Mouse (Mus musculus) layer of hippocampus, adult 2 months (tissue): ENCODE results near the gene Helz. TPM values are rescaled to one million over a fixed set of nuclear protein-coding genes. Genes with fewer than 3 reads are reported as not detected.
"Not testable (repeated sequence)": the region's sequence is repeated elsewhere in the genome, so short reads cannot be mapped to it uniquely, and the experiment has no call there.

ENCODE experiments used
- DNase-seq, 2 experiments: peaks; one replicate each; pipeline ENCODE4 v3.0.0; 2022; ENCODE audit warnings: low spot score in 2 of 2
- H3K27ac ChIP-seq: fragments of 200-600 bp; 2 replicates; pipeline ENCODE4 v1.8.1; 2022
- H3K4me3 ChIP-seq: fragments of 200-600 bp; 2 replicates; pipeline ENCODE4 v1.8.1; 2022; ENCODE audit warnings: mild to moderate bottlenecking
- CTCF ChIP-seq: fragments of 200-600 bp; conservative IDR thresholded peaks from 2 replicates; pipeline ENCODE4 v1.8.1; 2022; ENCODE audit warnings: antibody characterized with exemption, mild to moderate bottlenecking, moderate library complexity
- total RNA-seq, 2 experiments: library from RNA; stranded (reverse); gene quantifications; 2 replicates each; pipeline ENCODE4 v1.2.3; 2021

The Helz gene
- total RNA-seq, 2 experiments from 2014 or later = 44.9 to 51.5 TPM

- no peak for DNase-seq
- H3K27ac ChIP-seq = no peak overlapping the region
- H3K4me3 ChIP-seq = no peak overlapping the region
- no peak for TF ChIP-seq CTCF
These were observed 20.1 kb upstream of the Helz start for GRCm38 (mm10) chr11:107527632-107528031.

- no peak for DNase-seq
- peak; percentile 15 for TF ChIP-seq CTCF
- no peak overlapping the region for H3K27ac ChIP-seq
These were observed 18.4 kb upstream of the Helz start for GRCm38 (mm10) chr11:107529320-107529719.

GRCm38 (mm10) chr11:107531445-107531844 is 16.3 kb upstream of the Helz start:
- no peak for DNase-seq
- no peak for TF ChIP-seq CTCF
- Histone ChIP-seq H3K27ac (no peak overlapping the region), H3K4me3 (no peak overlapping the region)

More at GRCm38 (mm10) chr11:107529320-107529719, 18.4 kb upstream of the Helz start:
- no peak overlapping the region for H3K4me3 ChIP-seq

GRCm38 (mm10) chr11:107532271-107532670 is 15.5 kb upstream of the Helz start:
- Histone ChIP-seq H3K27ac (no peak overlapping the region), H3K4me3 (no peak overlapping the region)
- DNase-seq = no peak
- no peak for TF ChIP-seq CTCF

GRCm38 (mm10) chr11:107538994-107539393 is 8.7 kb upstream of the Helz start:
- no peak for TF ChIP-seq CTCF
- DNase-seq = no peak
- no peak overlapping the region for H3K4me3 ChIP-seq
- H3K27ac ChIP-seq = no peak overlapping the region

GRCm38 (mm10) chr11:107540339-107540738 is 7.4 kb upstream of the Helz start:
- TF ChIP-seq CTCF = no peak
- Histone ChIP-seq H3K27ac (no peak overlapping the region), H3K4me3 (no peak overlapping the region)
- no peak for DNase-seq

GRCm38 (mm10) chr11:107545747-107546476 is 1.8 kb upstream of the Helz start:
- no peak for DNase-seq
- no peak for TF ChIP-seq CTCF
- Histone ChIP-seq H3K27ac (no peak overlapping the region), H3K4me3 (no peak overlapping the region; the same call in 1 of the 2 replicates)

GRCm38 (mm10) chr11:107546667-107547301 is 946 bp upstream of the Helz start:
- peak overlapping the region; percentile 97 for H3K4me3 ChIP-seq
- peak overlapping the region; percentile 51; the same call in 1 of the 2 replicates for H3K27ac ChIP-seq
- peak; percentile 29; the same call in 1 of the 2 replicates for TF ChIP-seq CTCF
- DNase-seq = no peak

- peak in 1 of 2 experiments; percentile 10 for DNase-seq
- Histone ChIP-seq H3K27ac (peak overlapping the region; percentile 87), H3K4me3 (peak overlapping the region; percentile 97)
- TF ChIP-seq CTCF = no peak
These were observed 660 bp downstream of the Helz start for GRCm38 (mm10) chr11:107548204-107548975.

- no peak for TF ChIP-seq CTCF
- no peak for DNase-seq
These were observed 12.1 kb downstream of the Helz start for GRCm38 (mm10) chr11:107559874-107560273.

GRCm38 (mm10) chr11:107567431-107567830 is 19.7 kb downstream of the Helz start:
- TF ChIP-seq CTCF = no peak
- no peak for DNase-seq
- no peak overlapping the region for H3K27ac ChIP-seq

More at GRCm38 (mm10) chr11:107559874-107560273, 12.1 kb downstream of the Helz start:
- Histone ChIP-seq H3K27ac (no peak overlapping the region), H3K4me3 (no peak overlapping the region)

GRCm38 (mm10) chr11:107568466-107568995 is 20.8 kb downstream of the Helz start:
- no peak for DNase-seq
- Histone ChIP-seq H3K4me3 (no peak overlapping the region), H3K27ac (no peak overlapping the region)
- no peak for TF ChIP-seq CTCF

More at GRCm38 (mm10) chr11:107567431-107567830, 19.7 kb downstream of the Helz start:
- H3K4me3 ChIP-seq = no peak overlapping the region

- not testable (repeated sequence) for DNase-seq, H3K4me3 ChIP-seq
These were observed 23.2 kb downstream of the Helz start for GRCm38 (mm10) chr11:107570891-107571290.

More at GRCm38 (mm10) chr11:107570891-107571290, 23.2 kb downstream of the Helz start:
- H3K27ac ChIP-seq = not testable (repeated sequence)
